Mouse (Mus musculus): ENCODE results near the gene Lipm. TPM values are rescaled to one million over a fixed set of nuclear protein-coding genes. Genes with fewer than 3 reads are reported as not detected.

The Lipm gene
- not detected in 2 replicates for polyA plus RNA-seq (2015; fragmentation: Nextera tagmentation; extraction: Ambion mirVana)

GRCm38 (mm10) chr19:34100633-34101032, at the start of gene Lipm:
Gene Lipm (plus strand): TSS chr19:34100933.

GRCm38 (mm10) chr19:34066779-34067472, 33.8 kb upstream of the Lipm start, which contains the start of gene Lipn:
Gene Lipn (plus strand): TSS chr19:34067358.

GRCm38 (mm10) chr19:34165891-34166290, 65.2 kb downstream of the Lipm start, which contains the start of gene Ankrd22:
Gene Ankrd22 (minus strand): TSS chr19:34166053.

Other genes with a start within 250 kb of the Lipm start
- not detected in 2 replicates for gene Lipf, start 139.7 kb upstream of the Lipm start, polyA plus RNA-seq (2015; fragmentation: Nextera tagmentation; extraction: Ambion mirVana)
- gene Lipk, start 92.6 kb upstream of the Lipm start, polyA plus RNA-seq (2015; fragmentation: Nextera tagmentation; extraction: Ambion mirVana) = 0.16 TPM in 1 of 2 replicates, not detected in the other
- gene Lipn, start 33.6 kb upstream of the Lipm start, polyA plus RNA-seq (2015; fragmentation: Nextera tagmentation; extraction: Ambion mirVana) = not detected in 2 replicates
- gene Ankrd22, start 65.1 kb downstream of the Lipm start, polyA plus RNA-seq (2015; fragmentation: Nextera tagmentation; extraction: Ambion mirVana) = 1.9 and 3.4 TPM in 2 replicates
- 6.8 and 9.2 TPM in 2 replicates for gene Stambpl1, start 91.3 kb downstream of the Lipm start, polyA plus RNA-seq (2015; fragmentation: Nextera tagmentation; extraction: Ambion mirVana)
- gene Acta2, start 154.7 kb downstream of the Lipm start, polyA plus RNA-seq (2015; fragmentation: Nextera tagmentation; extraction: Ambion mirVana) = 204 and 289 TPM in 2 replicates
- 4.6 and 5.4 TPM in 2 replicates for gene Fas, start 189.7 kb downstream of the Lipm start, polyA plus RNA-seq (2015; fragmentation: Nextera tagmentation; extraction: Ambion mirVana)